Mouse (Mus musculus) kidney, embryonic 16.5 days (tissue): Measurements from ENCODE around the gene Meis1. TPM values are rescaled to one million over a fixed set of nuclear protein-coding genes. Genes with fewer than 3 reads are reported as not detected.

Source experiments
- ATAC-seq: fragments of 200-750 bp; cut with Nextera tagmentation; 2 replicates; pipeline ENCODE4 v1.8.0; 2017; ENCODE audit warnings: moderate TSS enrichment; ENCODE audit not compliant: low FRiP score, low TSS enrichment
- H3K27ac ChIP-seq: fragments of 300-500 bp; sonication (generic); 2 replicates; pipeline ENCODE4 v1.5.1; 2014; ENCODE audit warnings: low read length
- H3K27me3 ChIP-seq: fragments of 300-500 bp; sonication (generic); 2 replicates; pipeline ENCODE4 v1.6.1; 2014; ENCODE audit warnings: low read length, control low read depth, mixed read lengths; ENCODE audit not compliant: insufficient read depth
- H3K36me3 ChIP-seq: fragments of 300-500 bp; sonication (generic); 2 replicates; pipeline ENCODE4 v1.6.1; 2014; ENCODE audit warnings: low read length, control low read depth, mixed read lengths; ENCODE audit not compliant: insufficient read depth
- H3K4me1 ChIP-seq: fragments of 300-500 bp; sonication (generic); 2 replicates; pipeline ENCODE4 v1.6.1; 2014; ENCODE audit warnings: low read length, control low read depth, mixed read lengths; ENCODE audit not compliant: insufficient read depth
- H3K4me2 ChIP-seq: fragments of 300-500 bp; sonication (generic); replicated peaks from 2 replicates; pipeline ENCODE4 v1.6.1; 2014; ENCODE audit warnings: low read depth, low read length
- H3K4me3 ChIP-seq: fragments of 300-500 bp; sonication (generic); 2 replicates; pipeline ENCODE4 v1.5.1; 2014; ENCODE audit warnings: mild to moderate bottlenecking, low read length
- H3K9ac ChIP-seq: fragments of 300-500 bp; sonication (generic); replicated peaks from 2 replicates; pipeline ENCODE4 v1.6.1; 2014; ENCODE audit warnings: low read length
- H3K9me3 ChIP-seq: fragments of 300-500 bp; sonication (generic); 2 replicates; pipeline ENCODE4 v1.6.1; 2016; ENCODE audit warnings: low read length, control low read depth
- WGBS: fragments of 180-500 bp; shearing (Covaris S2); extraction: QIAGEN DNeasy Blood & Tissue Kit; methylation state at CpG from one replicate; pipeline ENCODE4 v1.1.7; 2014; 5-methylcytosine and 5-hydroxymethylcytosine counted together
- polyA plus RNA-seq: library from polyadenylated mRNA; unstranded; fragments of >200 nt; fragmentation: Nextera tagmentation; extraction: Ambion mirVana; gene quantifications from 2 replicates; pipeline ENCODE4 v1.2.1, GENCODE M21; 2015

Gene Meis1
- polyA plus RNA-seq, 1 experiment from 2014 or later = 124 TPM

- H3K9me3 ChIP-seq = peaks cover 5% of the 10 kb centered on the region; the same call in 1 of the 2 replicates
- H3K9ac ChIP-seq = no peak overlapping the region
- no peak overlapping the region for H3K4me2 ChIP-seq
- 0 out of 2 replicates have a peak, but pooled peaks cover 2% of the 10 kb centered on the region for H3K36me3 ChIP-seq
- 30% methylated on average over 6 of the region's 6 CpGs for WGBS
- no peak overlapping the region for H3K4me3 ChIP-seq
- ATAC-seq = 0 out of 2 replicates have a peak, but pooled peaks have one; percentile 29
- H3K27ac ChIP-seq = peak overlapping the region; percentile 59
- H3K4me1 ChIP-seq = peaks cover 10% of the 10 kb centered on the region
- no peaks in the 10 kb centered on the region for H3K27me3 ChIP-seq
Measured at GRCm38 (mm10) chr11:18866198-18866836, 152.5 kb downstream of the Meis1 start.

GRCm38 (mm10) chr11:18850772-18851171 lies 168.0 kb downstream of the Meis1 start:
- no peaks in the 10 kb centered on the region for H3K9me3 ChIP-seq
- H3K27me3 ChIP-seq = no peaks in the 10 kb centered on the region
- H3K4me3 ChIP-seq = no peak overlapping the region
- 23% methylated on average over 4 of the region's 4 CpGs for WGBS
- no peak overlapping the region for H3K4me2 ChIP-seq
- H3K27ac ChIP-seq = 0 out of 2 replicates have a peak overlapping the region, but pooled peaks have one; percentile 65
- no peaks in the 10 kb centered on the region for H3K36me3 ChIP-seq
- H3K9ac ChIP-seq = no peak overlapping the region
- ATAC-seq = peak; percentile 71; the same call in 1 of the 2 replicates
- H3K4me1 ChIP-seq = peaks cover 2% of the 10 kb centered on the region; the same call in 1 of the 2 replicates

DNA sequence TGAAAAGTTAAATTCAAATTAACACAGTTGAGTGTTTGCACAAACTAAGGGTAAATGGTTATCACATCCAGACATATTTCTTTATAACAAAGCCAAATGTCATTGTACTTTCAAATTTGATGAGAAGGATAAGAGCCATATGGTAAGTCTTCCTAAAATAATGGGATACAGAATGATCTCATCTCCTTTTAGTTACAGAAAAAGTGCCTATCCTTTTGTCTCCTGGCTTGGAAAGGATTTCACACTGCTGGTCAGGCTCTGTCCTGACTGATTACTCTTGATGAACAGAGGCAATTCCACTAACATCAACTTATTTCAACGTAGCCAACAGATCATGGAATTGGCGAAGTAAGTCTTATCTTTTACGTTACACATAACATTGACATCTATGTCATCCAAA lies 171.1 kb downstream of the Meis1 start:
- no peaks in the 10 kb centered on the region for H3K27me3 ChIP-seq
- no peak overlapping the region for H3K4me3 ChIP-seq
- H3K9me3 ChIP-seq = no peaks in the 10 kb centered on the region
- H3K9ac ChIP-seq = no peak overlapping the region
- no peak overlapping the region for H3K4me2 ChIP-seq
- H3K27ac ChIP-seq = no peak overlapping the region
- no peak for ATAC-seq
- peaks cover 2% of the 10 kb centered on the region; the same call in 1 of the 2 replicates for H3K4me1 ChIP-seq
- 86% methylated on average over 3 of the region's 3 CpGs for WGBS
- H3K36me3 ChIP-seq = no peaks in the 10 kb centered on the region

DNA sequence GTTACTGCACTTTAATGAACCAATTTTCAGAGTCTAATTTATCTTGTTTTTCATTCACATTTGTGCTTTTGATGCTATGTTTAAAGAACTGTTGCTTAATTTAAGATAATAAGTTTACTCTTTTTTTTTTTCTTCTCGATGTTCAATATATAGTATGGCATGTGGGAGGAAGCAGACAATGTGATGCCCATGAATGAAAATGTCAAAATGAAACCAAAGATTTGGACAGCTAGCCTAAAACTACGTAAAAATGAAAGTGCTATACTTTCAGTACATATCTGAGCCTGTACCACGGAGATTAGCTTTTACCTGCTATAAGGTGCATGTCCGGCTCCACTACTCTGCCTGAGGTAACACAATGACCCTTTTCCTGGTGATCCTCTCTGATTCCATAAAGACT lies 172.3 kb downstream of the Meis1 start:
- Histone ChIP-seq H3K27ac (no peak overlapping the region), H3K4me3 (no peak overlapping the region), H3K9me3 (no peaks in the 10 kb centered on the region), H3K9ac (no peak overlapping the region), H3K4me1 (peaks cover 2% of the 10 kb centered on the region; the same call in 1 of the 2 replicates), H3K27me3 (no peaks in the 10 kb centered on the region), H3K4me2 (no peak overlapping the region), H3K36me3 (no peaks in the 10 kb centered on the region)
- 87% methylated on average over 4 of the region's 4 CpGs for WGBS
- no peak for ATAC-seq

DNA sequence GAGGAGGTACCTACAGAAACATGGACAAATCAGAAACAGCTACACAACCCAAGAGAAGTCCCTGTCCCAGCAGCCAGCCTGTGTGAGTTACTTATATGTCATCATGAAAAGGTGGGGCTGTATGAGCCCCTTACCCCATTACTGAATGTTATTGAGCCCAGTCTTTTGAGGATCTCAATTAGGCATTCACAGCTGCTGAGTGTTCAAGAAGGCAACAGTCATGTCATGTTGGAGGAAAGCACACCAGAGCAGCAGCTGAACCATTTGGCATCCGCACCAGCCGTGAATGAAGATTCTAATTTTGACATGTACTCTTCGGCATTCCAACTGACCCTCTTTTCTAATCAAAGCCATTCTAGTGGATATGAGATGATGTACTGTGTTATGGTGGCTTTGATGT lies 172.9 kb downstream of the Meis1 start:
- whole genome bisulfite sequencing = 94% methylated on average over 3 of the region's 3 CpGs
- Histone ChIP-seq H3K36me3 (no peaks in the 10 kb centered on the region), H3K4me3 (no peak overlapping the region), H3K27me3 (no peaks in the 10 kb centered on the region), H3K4me1 (peaks cover 2% of the 10 kb centered on the region; the same call in 1 of the 2 replicates), H3K27ac (no peak overlapping the region), H3K9me3 (no peaks in the 10 kb centered on the region), H3K9ac (no peak overlapping the region), H3K4me2 (no peak overlapping the region)
- ATAC-seq = no peak

DNA sequence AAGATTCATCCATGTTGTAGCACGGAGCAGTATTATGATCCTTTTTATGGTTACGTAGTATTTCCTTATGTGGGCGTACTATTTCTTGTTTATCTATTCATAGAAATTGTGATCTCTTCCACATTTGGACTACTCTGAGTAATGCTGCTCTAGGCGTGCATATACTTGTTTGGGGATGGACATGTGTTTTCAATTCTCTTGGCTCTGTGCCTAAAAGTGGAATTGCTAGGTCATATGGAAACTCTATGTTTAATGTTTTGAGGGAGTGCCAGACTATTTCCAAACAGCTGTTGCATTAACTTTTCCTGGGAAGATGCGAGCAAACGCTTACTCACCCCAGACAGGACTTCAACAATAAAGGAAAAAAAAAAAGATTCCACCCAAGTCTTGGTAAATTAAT lies 173.3 kb downstream of the Meis1 start:
- Histone ChIP-seq H3K36me3 (no peaks in the 10 kb centered on the region), H3K9ac (no peak overlapping the region), H3K27ac (no peak overlapping the region), H3K4me3 (no peak overlapping the region), H3K27me3 (no peaks in the 10 kb centered on the region), H3K9me3 (no peaks in the 10 kb centered on the region), H3K4me1 (peaks cover 2% of the 10 kb centered on the region; the same call in 1 of the 2 replicates), H3K4me2 (no peak overlapping the region)
- no peak for ATAC-seq
- WGBS = 86% methylated on average over 6 of the region's 6 CpGs

DNA sequence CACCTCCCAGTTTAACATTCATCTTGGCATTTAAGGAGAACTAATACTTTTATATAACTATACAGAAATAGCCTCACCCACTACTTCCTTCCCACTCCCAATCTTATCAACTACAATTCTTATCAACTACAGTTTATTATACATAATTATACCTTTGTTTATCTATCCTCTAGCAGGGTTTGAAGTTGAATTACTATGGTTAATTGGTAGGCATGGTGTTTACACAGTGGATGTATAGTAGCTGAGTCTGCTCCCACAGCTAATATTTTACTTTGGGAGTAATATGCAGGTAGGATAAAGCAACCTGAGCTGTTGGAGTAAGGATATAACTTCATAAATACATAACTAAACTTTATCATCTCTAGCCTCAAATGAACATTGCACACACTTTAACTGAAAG lies 188.7 kb downstream of the Meis1 start:
- H3K27me3 ChIP-seq = no peaks in the 10 kb centered on the region
- H3K9ac ChIP-seq = no peak overlapping the region
- H3K4me1 ChIP-seq = no peaks in the 10 kb centered on the region
- H3K9me3 ChIP-seq = no peaks in the 10 kb centered on the region
- H3K36me3 ChIP-seq = no peaks in the 10 kb centered on the region
- H3K4me2 ChIP-seq = no peak overlapping the region
- no peak overlapping the region for H3K27ac ChIP-seq
- no peak overlapping the region for H3K4me3 ChIP-seq
- ATAC-seq = no peak
